Mouse (Mus musculus) limb, embryonic 14.5 days (tissue): ENCODE measurements around the gene Dhx37. TPM values are rescaled to one million over a fixed set of nuclear protein-coding genes. Genes with fewer than 3 reads are reported as not detected.

Source experiments
- ATAC-seq: fragments of 200-750 bp; cut with Nextera tagmentation; 2 replicates; pipeline ENCODE4 v1.8.0; 2017; ENCODE audit warnings: low read depth, moderate number of reproducible peaks, moderate TSS enrichment; ENCODE audit not compliant: low FRiP score
- DNase-seq: peaks from one replicate; pipeline ENCODE4 v3.0.0-alpha.2; 2015; ENCODE audit warnings: low spot score
- H3K27ac ChIP-seq: fragments of 300-500 bp; sonication (generic); replicated peaks from 2 replicates; pipeline ENCODE4 v1.5.1; 2014; ENCODE audit warnings: low read depth, mild to moderate bottlenecking, low read length, moderate library complexity, mixed read lengths
- H3K27me3 ChIP-seq: fragments of 300-500 bp; sonication (generic); 2 replicates; pipeline ENCODE4 v1.6.1; 2014; ENCODE audit warnings: low read length, mixed read lengths; ENCODE audit not compliant: control insufficient read depth, insufficient read depth
- H3K36me3 ChIP-seq: fragments of 300-500 bp; sonication (generic); 2 replicates; pipeline ENCODE4 v1.6.1; 2014; ENCODE audit warnings: mild to moderate bottlenecking, low read length, moderate library complexity, mixed read lengths; ENCODE audit not compliant: control insufficient read depth, insufficient read depth
- H3K4me1 ChIP-seq: fragments of 300-500 bp; sonication (generic); 2 replicates; pipeline ENCODE4 v1.6.1; 2014; ENCODE audit warnings: antibody characterized with exemption, low read length, mixed read lengths; ENCODE audit not compliant: control insufficient read depth, insufficient read depth
- H3K4me2 ChIP-seq: fragments of 300-500 bp; sonication (generic); replicated peaks from 2 replicates; pipeline ENCODE4 v1.6.1; 2014; ENCODE audit warnings: low read depth, mild to moderate bottlenecking, low read length, moderate library complexity; ENCODE audit not compliant: severe bottlenecking
- H3K4me3 ChIP-seq: fragments of 300-500 bp; sonication (generic); replicated peaks from 2 replicates; pipeline ENCODE4 v1.5.1; 2014; ENCODE audit warnings: low read length
- H3K9ac ChIP-seq: fragments of 300-500 bp; sonication (generic); 2 replicates; pipeline ENCODE4 v1.6.1; 2014; ENCODE audit warnings: mild to moderate bottlenecking, low read depth, low read length, moderate library complexity; ENCODE audit not compliant: severe bottlenecking
- H3K9me3 ChIP-seq: fragments of 300-500 bp; sonication (generic); 2 replicates; pipeline ENCODE4 v1.6.1; 2016; ENCODE audit warnings: low read length; ENCODE audit not compliant: control insufficient read depth
- POLR2A ChIP-seq: fragments of 200-500 bp; IDR thresholded peaks from 2 replicates; pipeline ENCODE4 v1.8.0; 2012; ENCODE audit warnings: inconsistent platforms, mild to moderate bottlenecking, moderate library complexity, borderline replicate concordance; ENCODE audit not compliant: insufficient read depth, insufficient read length; ENCODE audit errors: extremely low read depth
- WGBS: fragments of 180-500 bp; shearing (Covaris S2); extraction: QIAGEN DNeasy Blood & Tissue Kit; methylation state at CpG from one replicate; pipeline ENCODE4 v1.1.7; 2014; 5-methylcytosine and 5-hydroxymethylcytosine counted together
- polyA plus RNA-seq, 2 experiments: library from polyadenylated mRNA; depleted of rRNA in 1 of 2; stranded (reverse) in 1 of 2; unstranded in 1 of 2; fragments of >200 nt; fragmentation: Nextera tagmentation in 1 of 2; extraction: Ambion mirVana in 1 of 2; gene quantifications; 2 replicates each; pipeline versions ENCODE4 v1.2.1 to v1.2.3; 2012 to 2014

Dhx37 gene
- polyA plus RNA-seq, 2 experiments: 5.4 to 21.9 TPM

DNA sequence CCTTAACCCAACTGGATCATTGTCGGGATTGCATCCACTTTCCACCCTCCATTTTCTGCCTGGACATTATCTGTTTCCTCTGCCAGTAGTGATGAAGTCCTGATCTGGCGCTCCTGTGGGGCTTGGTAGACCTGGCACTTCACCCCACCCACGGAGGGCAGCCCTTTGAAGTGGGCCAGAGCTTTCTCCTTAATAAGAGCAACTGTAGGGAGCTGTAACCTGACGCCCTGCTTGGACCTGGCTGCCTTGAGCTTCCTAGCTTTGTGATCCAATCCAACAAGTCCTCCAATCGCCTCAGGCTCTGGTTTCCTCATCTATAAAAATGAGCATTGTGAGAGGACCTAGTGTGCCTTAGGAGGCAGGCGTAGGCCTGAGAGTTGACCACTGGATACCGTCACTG is 43.6 kb upstream of the Dhx37 start:
- Histone ChIP-seq H3K9me3 (no peaks in the 10 kb centered on the region), H3K4me1 (peaks cover 17% of the 10 kb centered on the region), H3K4me2 (peak overlapping the region; percentile 78), H3K36me3 (peaks cover 10% of the 10 kb centered on the region), H3K4me3 (no peak overlapping the region), H3K9ac (0 out of 2 replicates have a peak overlapping the region, but pooled peaks have one; percentile 28), H3K27ac (no peak overlapping the region), H3K27me3 (no peaks in the 10 kb centered on the region)
- 30% methylated on average over 7 of the region's 7 CpGs for WGBS
- no peak for ATAC-seq
- no peak for TF ChIP-seq POLR2A
- DNase-seq: no peak

DNA sequence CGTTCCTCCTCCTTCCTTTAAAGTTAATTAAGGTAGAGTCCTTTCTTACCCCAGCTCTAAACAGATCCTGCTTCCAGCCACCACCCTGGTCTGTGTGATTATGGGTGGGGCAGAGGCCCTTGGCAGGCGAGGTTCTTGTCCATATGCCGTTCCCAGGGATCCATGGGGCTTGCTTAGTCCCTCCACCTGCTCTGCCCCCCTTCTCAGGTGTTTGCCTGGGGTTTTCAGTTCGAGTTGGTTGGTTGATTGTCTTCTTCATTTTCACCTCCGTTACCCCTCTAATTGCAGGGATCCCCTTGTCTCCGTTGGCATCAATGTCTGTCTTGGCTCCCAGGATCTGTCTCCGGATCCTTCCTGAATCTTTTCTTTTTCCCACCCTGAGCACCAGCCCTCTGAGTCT is 42.9 kb upstream of the Dhx37 start:
- WGBS: 49% methylated on average over 7 of the region's 7 CpGs
- Histone ChIP-seq H3K9ac (peak overlapping the region; percentile 66), H3K9me3 (no peaks in the 10 kb centered on the region), H3K27me3 (no peaks in the 10 kb centered on the region), H3K36me3 (peaks cover 10% of the 10 kb centered on the region; the same call in 1 of the 2 replicates), H3K4me2 (peak overlapping the region; percentile 78), H3K27ac (no peak overlapping the region), H3K4me1 (peaks cover 17% of the 10 kb centered on the region), H3K4me3 (peak overlapping the region; percentile 66)
- no peak for ATAC-seq
- TF ChIP-seq POLR2A: no peak
- DNase-seq: no peak

DNA sequence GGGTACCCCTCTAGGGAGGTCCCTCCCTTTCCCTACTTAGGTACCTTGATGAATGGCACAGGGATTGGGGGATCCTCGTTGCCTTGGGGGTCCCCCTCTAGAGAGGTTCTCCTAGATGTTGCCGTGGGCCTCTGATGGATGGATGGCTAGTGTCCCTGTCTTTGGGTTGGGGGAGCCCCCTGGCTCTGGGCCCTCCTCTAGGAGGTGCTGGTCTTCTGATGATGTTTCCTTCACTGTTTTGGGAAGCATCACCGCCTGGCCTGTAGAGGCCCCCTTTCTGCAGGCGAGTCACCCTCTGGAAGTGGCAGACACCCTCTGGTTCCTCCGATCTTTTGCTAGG is 42.3 kb upstream of the Dhx37 start:
- H3K9ac ChIP-seq: peak overlapping the region; percentile 66
- TF ChIP-seq POLR2A: no peak
- H3K27me3 ChIP-seq: no peaks in the 10 kb centered on the region
- WGBS: 7% methylated on average over 5 of the region's 5 CpGs
- ATAC-seq (peak; percentile 8; the same call in 1 of the 2 replicates), DNase-seq (no peak)
- H3K9me3 ChIP-seq: no peaks in the 10 kb centered on the region
- H3K27ac ChIP-seq: 0 out of 2 replicates have a peak overlapping the region, but pooled peaks have one; percentile 39
- H3K4me1 ChIP-seq: peaks cover 17% of the 10 kb centered on the region
- H3K4me3 ChIP-seq: peak overlapping the region; percentile 66
- peaks cover 7% of the 10 kb centered on the region; the same call in 1 of the 2 replicates for H3K36me3 ChIP-seq
- peak overlapping the region; percentile 78 for H3K4me2 ChIP-seq

DNA sequence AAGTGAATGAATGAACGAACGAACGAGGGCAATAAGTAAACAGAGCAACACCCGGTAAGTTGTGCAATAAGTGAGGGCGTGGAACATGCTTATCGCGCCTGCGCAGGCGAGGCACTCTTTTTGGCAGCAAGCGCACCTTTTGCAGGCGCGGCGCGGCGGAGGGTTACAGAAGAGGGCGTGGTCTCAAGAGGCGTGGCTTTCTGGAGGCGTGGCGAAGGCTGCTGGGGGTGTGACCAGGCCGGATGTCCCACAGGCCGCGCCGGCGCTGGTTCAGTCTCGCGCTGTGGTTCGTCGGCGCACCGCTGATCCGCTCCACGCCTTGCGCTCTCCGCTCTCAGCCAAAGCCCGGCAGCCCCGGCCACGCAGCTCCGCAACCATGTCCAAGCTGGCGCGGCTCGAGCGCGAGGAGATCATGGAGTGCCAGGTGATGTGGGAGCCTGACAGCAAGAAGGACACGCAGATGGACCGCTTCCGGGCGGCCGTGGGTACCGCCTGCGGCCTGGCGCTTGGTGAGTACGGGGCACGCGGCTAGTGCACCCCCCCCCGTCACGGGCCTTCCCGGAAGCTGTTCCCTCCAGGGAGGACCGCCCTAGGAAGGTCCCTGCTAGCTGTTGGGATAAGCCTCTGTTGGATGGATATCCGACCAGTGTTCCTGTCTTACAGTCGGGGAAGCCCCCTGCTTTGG is 41.8 kb upstream of the Dhx37 start, which contains the start of gene Aacs:
TSS of gene Aacs (plus strand) at position 214 of the 685 bp plus-strand sequence.
- Histone ChIP-seq H3K9me3 (no peaks in the 10 kb centered on the region), H3K4me3 (peak within 1 kb of the TSS; percentile 66), H3K36me3 (peaks cover 7% of the 10 kb centered on the region; the same call in 1 of the 2 replicates), H3K27ac (0 out of 2 replicates have a peak within 1 kb of the TSS, but pooled peaks have one; percentile 39), H3K4me2 (peak within 1 kb of the TSS; percentile 78), H3K27me3 (no peaks in the 10 kb centered on the region), H3K9ac (peak within 1 kb of the TSS; percentile 66), H3K4me1 (peaks cover 17% of the 10 kb centered on the region)
- DNase-seq: peak; percentile 95
- 0 out of 2 replicates have a peak, but pooled peaks have one; percentile 53 for TF ChIP-seq POLR2A
- 2% methylated on average over 28 of the region's 60 CpGs for WGBS
- ATAC-seq: peak; percentile 96

DNA sequence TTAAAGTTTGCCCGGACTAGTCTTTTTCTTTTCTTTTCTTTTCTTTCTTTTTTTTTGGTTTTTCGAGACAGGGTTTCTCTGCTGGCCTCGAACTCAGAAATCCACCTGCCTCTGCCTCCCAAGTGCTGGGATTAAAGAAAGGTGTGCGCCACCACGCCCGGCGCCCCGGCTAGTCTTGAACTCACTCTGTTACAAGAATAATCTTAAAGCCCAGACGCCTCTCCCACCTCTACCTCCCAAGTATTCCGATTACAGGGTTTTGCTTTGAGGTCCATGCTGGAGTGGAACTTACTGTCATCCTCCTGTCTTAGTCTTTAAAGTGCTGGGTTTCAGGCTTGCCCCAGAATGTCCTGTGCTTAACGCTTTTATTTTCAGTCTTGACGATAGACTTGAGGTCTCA is 41.1 kb upstream of the Dhx37 start:
- WGBS: 55% methylated on average over 12 of the region's 12 CpGs

More for the DNA sequence above, 41.1 kb upstream of the Dhx37 start:
- Histone ChIP-seq H3K27ac (no peak overlapping the region), H3K4me3 (peak overlapping the region; percentile 66), H3K4me1 (peaks cover 17% of the 10 kb centered on the region), H3K27me3 (no peaks in the 10 kb centered on the region), H3K36me3 (0 out of 2 replicates have a peak, but pooled peaks cover 4% of the 10 kb centered on the region), H3K4me2 (peak overlapping the region; percentile 78), H3K9me3 (no peaks in the 10 kb centered on the region), H3K9ac (peak overlapping the region; percentile 66)
- DNase-seq (no peak), ATAC-seq (no peak)
- TF ChIP-seq POLR2A: no peak
